Mouse (Mus musculus): ENCODE measurements at regions not wholly inside any gene's neighbourhood (a gene's known extent, or its start where the extent isn't known, plus 50 kb on each side); places are given as distances from the start of the nearest gene placed in this dataset.
A peak's percentile ranks its signal among the peaks of the same experiment; 100 is the strongest.

- H3K36me3 ChIP-seq (ENCODE audit: control insufficient read depth, insufficient read depth, low read length) = no peaks in the 10 kb centered on the region
- 84% methylated on average over 9 of the region's 9 CpGs for WGBS
Observed at GRCm38 (mm10) chr10:95090035-95090434, 145.4 kb upstream of the Plxnc1 start.

DNA sequence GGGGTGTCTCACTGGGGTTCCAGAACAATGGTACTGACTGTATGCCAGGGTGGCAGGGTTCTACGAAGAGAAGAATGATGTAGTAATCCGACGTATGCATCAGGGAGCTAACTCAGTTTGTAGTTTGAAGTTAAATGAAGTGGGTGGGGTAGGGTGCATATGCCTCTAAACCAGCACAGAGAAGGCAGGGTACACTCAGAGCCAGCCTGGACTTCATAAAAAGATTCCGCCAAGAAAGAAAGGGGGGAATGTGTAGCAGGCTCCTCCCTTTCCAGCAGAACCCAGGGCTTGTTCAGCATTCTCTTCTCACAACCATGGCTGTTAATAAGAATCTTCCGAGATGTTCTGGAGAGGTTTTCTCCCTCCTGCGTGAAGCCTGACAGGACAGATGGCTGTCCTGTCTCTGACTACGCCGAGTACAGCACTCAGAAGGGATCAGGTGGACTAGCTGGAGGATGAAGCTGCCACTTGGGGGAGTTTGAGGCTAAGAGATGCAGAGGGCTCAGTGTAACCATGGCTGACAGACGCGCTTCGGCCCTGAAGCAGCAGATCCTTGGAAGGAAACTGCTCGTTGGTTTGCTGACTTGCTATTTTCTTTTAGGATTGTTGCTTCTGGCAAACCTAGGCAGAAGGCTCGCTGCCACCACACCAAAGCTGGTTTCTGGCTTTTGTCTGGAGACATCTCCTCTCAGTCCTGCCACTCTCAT, 143.4 kb upstream of the Plxnc1 start:
- Histone ChIP-seq H3K4me1 (ENCODE audit: control insufficient read depth, insufficient read depth, low read length) (no peaks in the 10 kb centered on the region), H3K4me3 (ENCODE audit: low read depth, low read length) (no peak overlapping the region), H3K27me3 (ENCODE audit: control insufficient read depth, insufficient read depth, low read length) (no peaks in the 10 kb centered on the region), H3K4me2 (no peak overlapping the region), H3K36me3 (ENCODE audit: control insufficient read depth, insufficient read depth, low read length) (no peaks in the 10 kb centered on the region), H3K9ac (ENCODE audit: low read length) (no peak overlapping the region), H3K27ac (ENCODE audit: low read depth, low read length) (no peak overlapping the region), H3K9me3 (ENCODE audit: control insufficient read depth, low read length) (no peaks in the 10 kb centered on the region)
- DNase-seq (ENCODE audit: low spot score, missing footprints) (no peak), ATAC-seq (ENCODE audit: low FRiP score) (peak; percentile 77)
- 42% methylated on average over 13 of the region's 13 CpGs for WGBS

More at GRCm38 (mm10) chr10:95090035-95090434, 145.4 kb upstream of the Plxnc1 start:
- Histone ChIP-seq H3K9me3 (ENCODE audit: control insufficient read depth, low read length) (no peaks in the 10 kb centered on the region), H3K4me3 (ENCODE audit: low read depth, low read length) (no peak overlapping the region), H3K27me3 (ENCODE audit: control insufficient read depth, insufficient read depth, low read length) (no peaks in the 10 kb centered on the region), H3K4me2 (no peak overlapping the region), H3K27ac (ENCODE audit: low read depth, low read length) (no peak overlapping the region), H3K4me1 (ENCODE audit: control insufficient read depth, insufficient read depth, low read length) (no peaks in the 10 kb centered on the region), H3K9ac (ENCODE audit: low read length) (no peak overlapping the region)
- DNase-seq (ENCODE audit: low spot score, missing footprints) = no peak
- ATAC-seq (ENCODE audit: low FRiP score) = no peak

DNA sequence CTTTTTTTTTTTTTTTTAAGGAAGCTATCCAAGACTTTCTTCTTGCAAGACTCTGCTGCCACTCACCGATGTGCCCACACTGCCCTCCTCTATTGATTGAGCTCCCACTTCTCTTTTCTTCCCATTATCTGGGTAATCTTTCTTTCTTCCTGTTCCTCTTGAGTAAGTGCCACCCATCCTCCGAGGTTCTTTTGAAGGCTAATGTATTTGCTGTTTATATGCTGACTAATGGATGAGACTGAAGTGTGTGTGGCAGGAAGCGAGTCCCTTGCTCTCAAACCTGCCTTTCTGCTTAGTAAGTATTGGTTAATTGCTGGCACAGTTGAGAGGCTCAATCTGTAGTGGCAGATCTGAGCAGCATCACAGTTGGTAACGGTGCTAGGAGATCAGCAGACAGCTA, 142.1 kb upstream of the Plxnc1 start:
- DNase-seq (ENCODE audit: low spot score, missing footprints) (no peak), ATAC-seq (ENCODE audit: low FRiP score) (no peak)
- H3K9ac ChIP-seq (ENCODE audit: low read length) = no peak overlapping the region
- H3K4me1 ChIP-seq (ENCODE audit: control insufficient read depth, insufficient read depth, low read length) = no peaks in the 10 kb centered on the region
- no peak overlapping the region for H3K4me2 ChIP-seq
- no peaks in the 10 kb centered on the region for H3K36me3 ChIP-seq (ENCODE audit: control insufficient read depth, insufficient read depth, low read length)
- 67% methylated on average over 4 of the region's 4 CpGs for WGBS
- H3K27me3 ChIP-seq (ENCODE audit: control insufficient read depth, insufficient read depth, low read length) = no peaks in the 10 kb centered on the region
- H3K27ac ChIP-seq (ENCODE audit: low read depth, low read length) = no peak overlapping the region
- H3K9me3 ChIP-seq (ENCODE audit: control insufficient read depth, low read length) = no peaks in the 10 kb centered on the region
- no peak overlapping the region for H3K4me3 ChIP-seq (ENCODE audit: low read depth, low read length)

- ATAC-seq (ENCODE audit: low FRiP score) = no peak
- H3K4me3 ChIP-seq (ENCODE audit: low read depth, low read length) = no peak overlapping the region
Observed at GRCm38 (mm10) chr10:95085688-95086268, 141.1 kb upstream of the Plxnc1 start.

DNA sequence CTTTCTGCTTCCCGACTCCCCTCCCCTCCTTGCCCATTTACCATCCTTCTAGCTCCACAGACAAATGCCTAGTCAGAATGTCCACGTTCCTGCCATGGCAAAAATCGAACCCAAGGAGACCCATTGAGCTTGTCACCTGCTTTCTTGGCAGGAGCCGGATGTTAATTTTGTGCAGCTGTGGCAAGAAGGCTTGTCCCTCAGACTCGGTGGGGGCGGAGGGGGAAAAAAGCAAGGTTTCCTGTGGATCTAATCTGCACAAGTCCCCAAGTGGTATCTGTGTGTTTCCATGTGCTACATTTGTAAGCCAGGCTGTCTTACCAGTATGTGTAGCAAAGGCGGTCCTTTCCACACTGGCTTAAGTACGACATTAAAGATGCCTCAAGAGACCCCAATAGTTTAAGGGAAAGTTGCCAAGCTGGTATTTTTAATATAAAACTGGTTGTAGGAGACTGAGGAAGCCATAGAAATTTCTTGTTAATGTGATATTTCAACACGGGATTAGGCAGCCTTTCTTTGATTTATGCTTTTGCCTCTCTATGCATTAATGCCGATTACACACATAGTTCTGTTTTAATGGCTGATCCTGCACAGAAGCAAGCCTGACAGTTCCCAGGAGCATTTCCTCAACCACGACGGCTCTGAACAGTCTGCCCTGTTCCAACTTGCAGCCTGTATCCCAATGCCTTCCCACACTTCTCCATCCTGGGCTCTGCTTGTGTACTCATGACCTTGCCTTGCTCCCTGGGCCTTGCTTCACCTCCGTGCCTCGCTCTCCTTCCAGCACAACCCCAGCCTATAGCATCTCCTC, 138.9 kb upstream of the Plxnc1 start:
- ATAC-seq (ENCODE audit: low FRiP score) (no peak), DNase-seq (ENCODE audit: low spot score, missing footprints) (no peak)
- WGBS = 82% methylated on average over 14 of the region's 14 CpGs
- no peak overlapping the region for H3K4me3 ChIP-seq (ENCODE audit: low read depth, low read length)
- H3K9ac ChIP-seq (ENCODE audit: low read length) = no peak overlapping the region
- no peaks in the 10 kb centered on the region for H3K9me3 ChIP-seq (ENCODE audit: control insufficient read depth, low read length)
- H3K4me1 ChIP-seq (ENCODE audit: control insufficient read depth, insufficient read depth, low read length) = no peaks in the 10 kb centered on the region
- H3K36me3 ChIP-seq (ENCODE audit: control insufficient read depth, insufficient read depth, low read length) = no peaks in the 10 kb centered on the region
- no peak overlapping the region for H3K27ac ChIP-seq (ENCODE audit: low read depth, low read length)
- H3K27me3 ChIP-seq (ENCODE audit: control insufficient read depth, insufficient read depth, low read length) = no peaks in the 10 kb centered on the region; the same call in 1 of the 2 replicates
- H3K4me2 ChIP-seq = no peak overlapping the region

More at GRCm38 (mm10) chr10:95085688-95086268, 141.1 kb upstream of the Plxnc1 start:
- H3K27me3 ChIP-seq (ENCODE audit: control insufficient read depth, insufficient read depth, low read length) = no peaks in the 10 kb centered on the region; the same call in 1 of the 2 replicates
- H3K36me3 ChIP-seq (ENCODE audit: control insufficient read depth, insufficient read depth, low read length) = no peaks in the 10 kb centered on the region
- H3K9ac ChIP-seq (ENCODE audit: low read length) = no peak overlapping the region
- 84% methylated on average over 8 of the region's 8 CpGs for WGBS
- H3K4me2 ChIP-seq = no peak overlapping the region
- no peaks in the 10 kb centered on the region for H3K9me3 ChIP-seq (ENCODE audit: control insufficient read depth, low read length)
- no peaks in the 10 kb centered on the region for H3K4me1 ChIP-seq (ENCODE audit: control insufficient read depth, insufficient read depth, low read length)
- no peak overlapping the region for H3K27ac ChIP-seq (ENCODE audit: low read depth, low read length)
- no peak for DNase-seq (ENCODE audit: low spot score, missing footprints)

DNA sequence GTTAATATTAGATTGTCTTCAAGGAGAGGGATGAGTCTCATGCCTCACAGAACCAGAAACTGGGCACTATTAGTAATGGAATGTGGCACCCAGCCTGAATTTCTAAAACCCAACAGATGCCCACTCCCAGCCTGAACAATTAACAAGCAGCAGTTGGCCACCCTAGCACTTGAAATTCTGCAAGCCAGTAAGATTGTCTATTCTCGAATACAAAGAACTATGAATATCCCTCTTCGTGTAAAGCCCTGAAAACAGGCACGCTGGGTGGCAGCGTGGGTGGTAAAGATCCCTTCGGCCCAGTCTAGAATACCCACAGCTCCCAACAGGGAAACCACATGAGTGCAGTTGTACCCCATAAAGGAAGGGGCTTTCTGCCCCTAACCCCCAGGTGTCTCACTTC, 138.0 kb upstream of the Plxnc1 start:
- 90% methylated on average over 5 of the region's 5 CpGs for WGBS
- no peak overlapping the region for H3K4me2 ChIP-seq
- DNase-seq (ENCODE audit: low spot score, missing footprints) (no peak), ATAC-seq (ENCODE audit: low FRiP score) (no peak)
- H3K27ac ChIP-seq (ENCODE audit: low read depth, low read length) = no peak overlapping the region
- no peaks in the 10 kb centered on the region; the same call in 1 of the 2 replicates for H3K27me3 ChIP-seq (ENCODE audit: control insufficient read depth, insufficient read depth, low read length)
- H3K9ac ChIP-seq (ENCODE audit: low read length) = no peak overlapping the region
- H3K9me3 ChIP-seq (ENCODE audit: control insufficient read depth, low read length) = no peaks in the 10 kb centered on the region
- H3K4me1 ChIP-seq (ENCODE audit: control insufficient read depth, insufficient read depth, low read length) = no peaks in the 10 kb centered on the region
- no peaks in the 10 kb centered on the region for H3K36me3 ChIP-seq (ENCODE audit: control insufficient read depth, insufficient read depth, low read length)
- no peak overlapping the region for H3K4me3 ChIP-seq (ENCODE audit: low read depth, low read length)

GRCm38 (mm10) chr10:95079979-95080378, 135.3 kb upstream of the Plxnc1 start:
- 90% methylated on average over 5 of the region's 5 CpGs for WGBS

GRCm38 (mm10) chr10:95076421-95076820, 131.8 kb upstream of the Plxnc1 start:
- Histone ChIP-seq H3K4me2 (no peak overlapping the region), H3K9me3 (ENCODE audit: control insufficient read depth, low read length) (no peaks in the 10 kb centered on the region), H3K4me3 (ENCODE audit: low read depth, low read length) (no peak overlapping the region), H3K9ac (ENCODE audit: low read length) (no peak overlapping the region), H3K27me3 (ENCODE audit: control insufficient read depth, insufficient read depth, low read length) (no peaks in the 10 kb centered on the region; the same call in 1 of the 2 replicates), H3K36me3 (ENCODE audit: control insufficient read depth, insufficient read depth, low read length) (no peaks in the 10 kb centered on the region), H3K4me1 (ENCODE audit: control insufficient read depth, insufficient read depth, low read length) (no peaks in the 10 kb centered on the region), H3K27ac (ENCODE audit: low read depth, low read length) (no peak overlapping the region)
- no peak for ATAC-seq (ENCODE audit: low FRiP score)
- 90% methylated on average over 5 of the region's 5 CpGs for WGBS
- no peak for DNase-seq (ENCODE audit: low spot score, missing footprints)

More at GRCm38 (mm10) chr10:95079979-95080378, 135.3 kb upstream of the Plxnc1 start:
- no peak overlapping the region for H3K4me2 ChIP-seq
- H3K9ac ChIP-seq (ENCODE audit: low read length) = no peak overlapping the region
- H3K9me3 ChIP-seq (ENCODE audit: control insufficient read depth, low read length) = no peaks in the 10 kb centered on the region
- no peak overlapping the region for H3K27ac ChIP-seq (ENCODE audit: low read depth, low read length)
- H3K36me3 ChIP-seq (ENCODE audit: control insufficient read depth, insufficient read depth, low read length) = no peaks in the 10 kb centered on the region
- no peak overlapping the region for H3K4me3 ChIP-seq (ENCODE audit: low read depth, low read length)
- no peaks in the 10 kb centered on the region for H3K4me1 ChIP-seq (ENCODE audit: control insufficient read depth, insufficient read depth, low read length)
- no peak for ATAC-seq (ENCODE audit: low FRiP score)
- no peak for DNase-seq (ENCODE audit: low spot score, missing footprints)
- no peaks in the 10 kb centered on the region; the same call in 1 of the 2 replicates for H3K27me3 ChIP-seq (ENCODE audit: control insufficient read depth, insufficient read depth, low read length)

GRCm38 (mm10) chr10:95075897-95076296, 131.3 kb upstream of the Plxnc1 start:
- no peak overlapping the region for H3K4me3 ChIP-seq (ENCODE audit: low read depth, low read length)
- H3K9me3 ChIP-seq (ENCODE audit: control insufficient read depth, low read length) = no peaks in the 10 kb centered on the region
- H3K9ac ChIP-seq (ENCODE audit: low read length) = no peak overlapping the region
- no peak overlapping the region for H3K27ac ChIP-seq (ENCODE audit: low read depth, low read length)
- DNase-seq (ENCODE audit: low spot score, missing footprints) = no peak
- 85% methylated on average over 4 of the region's 4 CpGs for WGBS
- H3K4me1 ChIP-seq (ENCODE audit: control insufficient read depth, insufficient read depth, low read length) = no peaks in the 10 kb centered on the region
- no peak overlapping the region for H3K4me2 ChIP-seq
- ATAC-seq (ENCODE audit: low FRiP score) = no peak
- H3K27me3 ChIP-seq (ENCODE audit: control insufficient read depth, insufficient read depth, low read length) = no peaks in the 10 kb centered on the region
- H3K36me3 ChIP-seq (ENCODE audit: control insufficient read depth, insufficient read depth, low read length) = no peaks in the 10 kb centered on the region
